Mouse (Mus musculus) intestine, postnatal 0 days (tissue): ENCODE results near the gene Cd63. TPM values are rescaled to one million over a fixed set of nuclear protein-coding genes. Genes with fewer than 3 reads are reported as not detected.

ENCODE experiments used
- ATAC-seq: fragments of 200-750 bp; cut with Nextera tagmentation; 2 replicates; pipeline ENCODE4 v1.8.0; 2017; ENCODE audit warnings: mild to moderate bottlenecking, moderate TSS enrichment, moderate library complexity
- H3K27ac ChIP-seq: fragments of 300-500 bp; sonication (generic); 2 replicates; pipeline ENCODE4 v1.5.1; 2014; ENCODE audit warnings: mild to moderate bottlenecking, low read depth, low read length, moderate library complexity
- H3K27me3 ChIP-seq: fragments of 300-500 bp; sonication (generic); replicated peaks from 2 replicates; pipeline ENCODE4 v1.6.1; 2014; ENCODE audit warnings: low read length, mixed read lengths; ENCODE audit not compliant: control insufficient read depth, insufficient read depth
- H3K36me3 ChIP-seq: fragments of 300-500 bp; sonication (generic); 2 replicates; pipeline ENCODE4 v1.6.1; 2014; ENCODE audit warnings: mild to moderate bottlenecking, moderate library complexity; ENCODE audit not compliant: control insufficient read depth, insufficient read depth
- H3K4me1 ChIP-seq: fragments of 300-500 bp; sonication (generic); replicated peaks from 2 replicates; pipeline ENCODE4 v1.6.1; 2014; ENCODE audit warnings: antibody characterized with exemption, low read length, mixed read lengths; ENCODE audit not compliant: control insufficient read depth, insufficient read depth
- H3K4me2 ChIP-seq: fragments of 300-500 bp; sonication (generic); replicated peaks from 2 replicates; pipeline ENCODE4 v1.6.1; 2014; ENCODE audit warnings: low read depth, mild to moderate bottlenecking, moderate library complexity
- H3K4me3 ChIP-seq: fragments of 300-500 bp; sonication (generic); 2 replicates; pipeline ENCODE4 v1.5.1; 2014; ENCODE audit warnings: low read depth, low read length
- H3K9ac ChIP-seq: fragments of 300-500 bp; sonication (generic); 2 replicates; pipeline ENCODE4 v1.6.1; 2014; ENCODE audit warnings: mild to moderate bottlenecking, low read depth, low read length
- H3K9me3 ChIP-seq: fragments of 300-500 bp; sonication (generic); 2 replicates; pipeline ENCODE4 v1.6.1; 2016; ENCODE audit warnings: mixed run types; ENCODE audit not compliant: control insufficient read depth
- CTCF ChIP-seq: sonication (generic); IDR thresholded peaks from 2 replicates; pipeline ENCODE4 v1.5.1; 2016; ENCODE audit warnings: low read depth, mild to moderate bottlenecking, control low read depth, antibody characterized with exemption, moderate library complexity
- WGBS: fragments of 180-500 bp; shearing (Covaris S2); extraction: QIAGEN DNeasy Blood & Tissue Kit; methylation state at CpG from one replicate; pipeline ENCODE4 v1.1.7; 2014; 5-methylcytosine and 5-hydroxymethylcytosine counted together
- polyA plus RNA-seq: library from polyadenylated mRNA; unstranded; fragments of >200 nt; fragmentation: Nextera tagmentation; extraction: Ambion mirVana; gene quantifications from 2 replicates; pipeline ENCODE4 v1.2.1, GENCODE M21; 2015

Cd63 gene
- polyA plus RNA-seq, 1 experiment from 2014 or later = 939 TPM

DNA sequence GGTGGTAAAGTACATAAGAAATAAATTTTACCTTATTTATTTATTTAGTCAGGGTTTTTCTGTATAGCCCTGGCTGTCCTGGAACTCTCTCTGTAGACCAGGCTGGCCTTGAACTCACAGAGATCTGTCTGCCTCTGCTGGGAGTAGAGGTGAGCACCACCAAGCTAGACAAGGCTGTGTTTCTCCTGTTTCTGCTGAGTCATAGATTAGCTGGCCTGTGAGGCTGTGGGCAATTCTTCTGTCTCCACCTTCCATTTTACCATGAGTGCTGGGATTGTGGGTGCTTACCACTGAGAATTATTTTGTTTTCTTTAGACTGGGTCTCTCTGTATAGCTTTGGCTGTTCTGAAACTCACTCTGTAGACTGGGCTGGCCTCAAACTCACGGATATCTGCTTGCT, 620 bp downstream of the Cd63 start:
- no peak overlapping the region for H3K9ac ChIP-seq
- no peaks in the 10 kb centered on the region for H3K4me1 ChIP-seq
- no peak for TF ChIP-seq CTCF
- WGBS = 82% methylated on average over 1 of the region's 1 CpGs
- H3K9me3 ChIP-seq = no peaks in the 10 kb centered on the region
- H3K36me3 ChIP-seq = no peaks in the 10 kb centered on the region
- no peak overlapping the region for H3K27ac ChIP-seq
- no peak for ATAC-seq
- H3K27me3 ChIP-seq = peaks cover 3% of the 10 kb centered on the region; the same call in 1 of the 2 replicates
- H3K4me2 ChIP-seq = no peak overlapping the region
- H3K4me3 ChIP-seq = no peak overlapping the region

DNA sequence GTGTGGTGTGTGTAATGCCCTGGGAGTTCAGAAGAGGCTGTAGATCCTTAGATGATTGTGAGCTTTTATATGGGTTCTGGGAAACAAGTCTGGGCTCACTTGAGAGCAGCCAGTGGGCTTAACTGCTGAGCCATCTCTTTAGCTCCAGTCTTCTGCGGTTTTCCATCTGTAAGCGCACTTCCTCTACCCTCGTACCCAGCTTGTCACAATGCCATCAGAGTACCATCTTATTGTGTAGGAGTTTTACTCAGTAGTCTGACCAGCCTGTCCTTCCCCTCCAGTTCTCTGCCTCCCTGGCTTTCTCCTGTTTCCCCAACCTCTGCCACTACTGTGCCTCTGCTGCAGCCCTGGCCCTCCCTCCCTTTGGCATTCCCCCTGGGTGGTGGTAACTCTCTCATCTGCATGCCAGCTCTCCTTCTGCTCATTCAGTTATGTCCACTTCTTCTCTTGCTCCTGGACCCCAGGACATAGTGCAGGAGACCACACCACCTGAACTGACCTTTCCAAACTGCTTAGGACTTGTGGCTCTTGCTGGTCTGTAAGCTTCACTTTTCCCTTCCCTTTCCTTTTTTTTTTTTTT, 1.7 kb downstream of the Cd63 start:
- H3K4me3 ChIP-seq = no peak overlapping the region
- ATAC-seq = no peak
- no peak overlapping the region for H3K4me2 ChIP-seq
- no peaks in the 10 kb centered on the region for H3K4me1 ChIP-seq
- no peak overlapping the region for H3K27ac ChIP-seq
- TF ChIP-seq CTCF = no peak
- H3K36me3 ChIP-seq = no peaks in the 10 kb centered on the region
- WGBS = 83% methylated on average over 3 of the region's 3 CpGs
- H3K9ac ChIP-seq = no peak overlapping the region
- no peaks in the 10 kb centered on the region for H3K27me3 ChIP-seq
- H3K9me3 ChIP-seq = no peaks in the 10 kb centered on the region

- WGBS = 43% methylated on average over 5 of the region's 5 CpGs
- H3K9ac ChIP-seq = no peak overlapping the region
- H3K27me3 ChIP-seq = no peaks in the 10 kb centered on the region
- H3K9me3 ChIP-seq = no peaks in the 10 kb centered on the region
- no peak for TF ChIP-seq CTCF
- H3K4me3 ChIP-seq = no peak overlapping the region
- no peaks in the 10 kb centered on the region for H3K4me1 ChIP-seq
- no peaks in the 10 kb centered on the region for H3K36me3 ChIP-seq
- H3K4me2 ChIP-seq = no peak overlapping the region
- no peak for ATAC-seq
- H3K27ac ChIP-seq = no peak overlapping the region
Observed at GRCm38 (mm10) chr10:128904812-128905211, 4.0 kb downstream of the Cd63 start.

DNA sequence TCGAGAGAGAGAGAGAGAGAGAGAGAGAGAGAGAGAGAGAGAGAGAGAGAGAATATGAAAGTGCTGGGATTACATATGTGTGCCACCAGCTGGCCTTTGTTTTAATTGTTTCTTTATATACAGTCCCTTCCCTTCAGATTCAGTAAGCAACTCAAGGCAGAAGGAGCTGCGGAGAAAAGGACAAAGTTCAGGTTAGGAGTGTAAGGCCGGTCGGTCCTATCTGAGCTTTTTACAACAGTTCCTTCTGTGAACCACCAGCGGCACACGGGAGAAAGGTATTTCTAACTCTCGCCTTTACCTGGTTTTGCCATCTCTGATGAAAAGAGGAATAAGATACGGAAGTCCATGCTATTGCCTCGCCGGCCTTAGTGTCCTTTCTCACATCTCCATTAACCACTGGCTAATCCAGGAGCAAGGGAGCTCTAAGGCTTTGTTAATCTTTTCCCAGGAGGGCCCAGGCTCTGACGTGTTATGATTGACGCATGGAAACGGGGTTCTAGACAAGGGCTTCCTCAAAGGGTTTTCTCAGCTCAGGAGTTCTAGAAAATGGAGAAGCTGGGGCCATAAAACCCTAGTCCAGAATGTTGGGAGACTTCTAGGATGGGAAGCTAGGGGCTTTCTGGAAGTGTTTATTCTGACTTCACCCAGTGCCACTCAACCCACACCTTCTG, 8.1 kb downstream of the Cd63 start:
- 31% methylated on average over 13 of the region's 13 CpGs for WGBS
- TF ChIP-seq CTCF = no peak

GRCm38 (mm10) chr10:128909567-128910028, 8.8 kb downstream of the Cd63 start:
- TF ChIP-seq CTCF = no peak
- Histone ChIP-seq H3K36me3 (peaks cover 25% of the 10 kb centered on the region), H3K4me2 (peak overlapping the region; percentile 85), H3K27ac (peak overlapping the region; percentile 98), H3K4me1 (no peaks in the 10 kb centered on the region), H3K27me3 (no peaks in the 10 kb centered on the region), H3K4me3 (peak overlapping the region; percentile 87), H3K9ac (peak overlapping the region; percentile 93), H3K9me3 (no peaks in the 10 kb centered on the region)
- 1% methylated on average over 35 of the region's 41 CpGs for WGBS
- ATAC-seq = peak; percentile 68

More for the DNA sequence above, 8.1 kb downstream of the Cd63 start:
- Histone ChIP-seq H3K4me2 (peak overlapping the region; percentile 85), H3K27ac (peak overlapping the region; percentile 98), H3K36me3 (peaks cover 18% of the 10 kb centered on the region), H3K4me3 (peak overlapping the region; percentile 87), H3K9me3 (no peaks in the 10 kb centered on the region), H3K27me3 (no peaks in the 10 kb centered on the region), H3K9ac (peak overlapping the region; percentile 93), H3K4me1 (no peaks in the 10 kb centered on the region)
- peak; percentile 71 for ATAC-seq

DNA sequence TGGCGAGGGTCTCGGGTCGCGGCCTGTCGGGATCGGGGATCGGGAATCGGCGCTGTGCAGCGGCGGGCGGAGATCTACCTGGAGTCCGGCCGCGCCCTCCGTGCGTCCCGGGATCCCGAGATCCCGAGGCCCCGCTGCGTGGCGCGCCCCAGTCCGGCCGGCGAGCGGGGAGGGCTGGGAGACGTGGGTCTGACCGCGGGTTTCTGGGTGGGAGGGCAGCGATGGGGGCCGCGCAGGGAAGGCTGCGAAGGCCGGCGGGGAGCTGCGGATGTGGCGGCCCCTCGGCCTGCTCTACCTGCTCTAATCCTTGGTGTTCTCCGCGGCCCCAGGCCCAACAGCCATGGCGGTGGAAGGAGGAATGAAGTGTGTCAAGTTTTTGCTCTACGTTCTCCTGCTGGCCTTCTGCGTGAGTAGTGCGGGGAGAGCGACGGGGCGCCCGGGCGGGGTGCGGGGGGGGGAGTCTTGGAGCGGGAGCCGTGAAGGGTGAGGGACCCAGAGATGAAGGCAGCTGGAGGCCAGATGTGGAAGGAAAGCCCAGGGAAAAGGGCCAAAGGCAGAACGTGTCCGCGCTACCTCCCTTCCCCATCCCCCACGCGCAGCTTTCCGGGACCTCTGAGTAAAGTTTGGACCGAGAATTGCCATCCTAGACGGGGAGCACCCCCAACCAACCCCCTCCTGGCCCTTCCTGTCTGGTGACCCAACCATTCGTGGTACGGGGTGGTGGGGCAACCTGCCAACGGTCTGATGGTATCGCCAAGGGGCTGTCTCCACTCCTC, 9.5 kb downstream of the Cd63 start:
- no peaks in the 10 kb centered on the region for H3K9me3 ChIP-seq
- H3K4me1 ChIP-seq = no peaks in the 10 kb centered on the region
- peaks cover 31% of the 10 kb centered on the region for H3K36me3 ChIP-seq
- H3K27me3 ChIP-seq = no peaks in the 10 kb centered on the region
- peak overlapping the region; percentile 98 for H3K27ac ChIP-seq
- under 1% methylated on average over 59 of the region's 66 CpGs for WGBS
- peak overlapping the region; percentile 85 for H3K4me2 ChIP-seq
- ATAC-seq = peak; percentile 31; the same call in 1 of the 2 replicates
- no peak for TF ChIP-seq CTCF
- H3K4me3 ChIP-seq = peak overlapping the region; percentile 87
- H3K9ac ChIP-seq = peak overlapping the region; percentile 93
